Mouse (Mus musculus) urinary bladder, postnatal 14 days (tissue): Measurements from ENCODE around the gene Csnk1g2.
A peak's percentile ranks its signal among the peaks of the same experiment; 100 is the strongest.
"Not testable (repeated sequence)": the region's sequence is repeated elsewhere in the genome, so short reads cannot be mapped to it uniquely, and the experiment has no call there.

Experiments used
- DNase-seq: peaks from one replicate; pipeline ENCODE4 v3.0.0; 2021; ENCODE audit warnings: low spot score

Gene Csnk1g2

DNA sequence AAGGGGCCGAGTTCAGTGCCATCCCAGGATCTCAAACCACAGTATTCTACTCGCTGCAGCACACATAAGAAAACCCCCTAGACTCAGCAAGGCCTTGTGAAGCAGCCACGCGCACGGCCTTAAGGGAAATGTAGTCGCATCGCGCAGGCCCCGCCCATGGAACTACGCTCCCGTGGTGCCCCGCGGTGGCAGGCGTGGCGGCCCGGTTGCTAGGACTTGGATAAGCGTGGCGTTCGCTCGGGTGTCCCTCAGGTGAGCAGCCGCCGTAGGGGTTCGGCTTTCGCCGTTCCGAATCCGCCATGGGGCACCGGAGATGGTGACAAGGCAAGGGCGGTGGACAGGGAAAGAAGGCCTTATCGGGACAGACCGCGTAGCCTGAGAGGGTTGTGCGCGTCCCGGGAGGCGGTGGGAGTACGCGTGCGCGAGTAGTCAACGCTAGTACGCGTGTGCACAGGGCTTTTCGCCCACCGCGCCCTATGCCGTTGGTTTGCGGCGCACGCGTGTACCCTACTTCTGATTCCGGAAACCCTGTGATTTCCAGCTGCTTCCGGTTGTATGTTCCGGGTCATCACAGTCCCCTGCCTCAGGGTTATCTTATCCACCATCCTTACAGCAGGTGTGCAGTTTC, 19.8 kb upstream of the Csnk1g2 start, which contains the start of the genes Scamp4 and Adat3:
Scamp4 (plus strand) TSS at position 175 of the 628 bp plus-strand sequence.
Adat3 (plus strand) TSS at position 183 of the 628 bp plus-strand sequence.
- peak; percentile 94 for DNase-seq

DNA sequence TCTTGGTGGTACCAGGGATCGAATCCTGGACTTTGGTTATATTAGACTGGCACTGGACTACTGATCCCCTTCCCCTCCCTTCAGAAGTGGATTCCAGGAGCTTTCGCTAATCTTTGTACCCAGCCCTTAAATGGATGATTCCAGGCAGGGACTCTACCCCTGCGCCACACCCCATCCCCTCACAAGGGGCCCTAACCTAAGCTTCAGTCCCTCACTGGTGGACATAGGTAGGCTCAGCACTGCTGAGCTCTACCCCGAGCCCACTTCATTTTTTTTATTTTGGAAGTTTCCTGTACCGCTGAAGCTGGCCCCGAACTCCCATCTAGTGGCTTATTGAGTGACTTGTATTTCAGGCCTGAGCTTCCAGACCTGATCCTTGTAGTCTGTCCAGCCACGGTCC, 19.3 kb upstream of the Csnk1g2 start:
- DNase-seq, result no peak

DNA sequence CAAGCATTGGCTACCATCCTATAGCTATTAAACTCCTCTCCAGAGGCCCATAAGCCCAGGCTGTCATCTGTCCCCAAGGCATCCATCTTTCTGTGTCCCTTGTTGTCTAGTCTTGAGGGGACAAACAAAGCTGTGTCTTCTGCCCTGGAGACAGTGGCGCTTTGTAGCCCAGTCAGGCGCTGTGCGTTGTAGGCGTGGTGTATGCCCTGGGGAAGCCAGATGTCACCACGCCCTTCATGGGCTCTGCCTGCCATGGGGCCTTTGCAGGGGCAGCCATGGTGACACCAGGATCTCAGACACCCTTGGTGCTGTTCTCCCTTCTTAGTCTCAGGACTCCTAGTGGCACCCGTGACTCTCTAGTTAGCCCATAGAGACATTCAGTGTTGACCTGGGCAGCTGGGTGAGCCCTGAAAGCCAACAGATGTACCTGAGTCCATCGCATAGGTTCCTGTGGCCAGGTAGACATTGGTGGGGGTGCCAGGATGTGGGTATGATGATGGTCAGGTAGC, 18.6 kb upstream of the Csnk1g2 start:
- DNase-seq, result no peak

DNA sequence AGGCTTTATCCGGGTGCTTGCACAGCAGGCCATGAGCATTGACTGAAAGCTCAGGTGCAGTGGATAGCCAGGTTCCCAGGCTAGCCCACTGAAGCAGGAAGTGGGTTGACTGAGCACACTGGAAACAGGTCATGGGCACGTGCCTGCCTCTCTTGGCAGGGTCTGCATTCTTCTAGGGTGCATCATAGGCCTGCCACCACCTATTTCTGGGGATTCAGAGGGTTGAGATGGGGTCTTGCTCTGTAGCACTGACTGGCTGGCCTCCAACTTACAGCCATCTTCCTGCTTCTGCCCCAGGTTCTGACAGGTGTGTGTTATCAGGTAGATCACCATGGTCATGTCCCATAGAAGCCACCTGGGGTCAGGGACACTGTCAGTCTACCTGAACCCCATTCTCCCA, 17.6 kb upstream of the Csnk1g2 start:
- no peak for DNase-seq

DNA sequence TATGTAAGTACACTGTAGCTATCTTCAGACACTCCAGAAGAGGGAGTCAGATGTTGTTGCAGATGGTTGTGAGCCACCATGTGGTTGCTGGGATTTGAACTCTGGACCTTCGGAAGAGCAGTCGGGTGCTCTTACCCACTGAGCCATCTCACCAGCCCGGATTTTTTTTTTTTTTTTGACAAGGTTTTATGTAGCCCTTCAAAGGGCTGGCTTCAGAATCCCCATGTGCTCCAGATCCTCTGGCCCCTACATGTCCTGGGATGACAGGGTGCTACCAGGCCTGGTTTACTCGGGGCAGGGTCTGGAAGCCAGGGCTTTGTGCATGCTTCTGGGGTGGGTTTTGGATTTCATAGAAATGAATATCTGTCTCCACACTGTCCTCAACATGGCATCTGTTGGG, 16.9 kb upstream of the Csnk1g2 start, which contains the start of gene Gm49322:
Gm49322 (plus strand) TSS at position 301 of the 400 bp plus-strand sequence.
- not testable (repeated sequence) for DNase-seq

DNA sequence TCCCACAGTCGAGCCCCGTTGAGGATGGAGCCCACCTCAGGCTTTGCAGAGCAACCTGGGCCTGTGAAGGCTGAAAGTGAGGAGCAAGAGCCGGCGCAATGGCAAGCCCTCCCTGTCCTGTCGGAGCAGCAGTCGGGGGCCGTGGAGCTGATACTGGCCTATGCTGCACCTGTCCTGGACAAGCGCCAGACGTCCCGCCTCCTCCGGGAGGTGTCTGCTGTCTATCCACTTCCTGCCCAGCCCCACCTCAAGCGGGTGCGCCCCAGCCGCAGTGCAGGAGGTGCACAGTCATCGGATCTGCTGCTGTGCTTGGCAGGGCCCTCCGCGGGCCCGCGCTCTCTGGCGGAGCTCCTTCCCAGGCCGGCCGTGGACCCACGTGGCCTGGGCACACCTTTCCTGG, 16.3 kb upstream of the Csnk1g2 start:
- no peak for DNase-seq

DNA sequence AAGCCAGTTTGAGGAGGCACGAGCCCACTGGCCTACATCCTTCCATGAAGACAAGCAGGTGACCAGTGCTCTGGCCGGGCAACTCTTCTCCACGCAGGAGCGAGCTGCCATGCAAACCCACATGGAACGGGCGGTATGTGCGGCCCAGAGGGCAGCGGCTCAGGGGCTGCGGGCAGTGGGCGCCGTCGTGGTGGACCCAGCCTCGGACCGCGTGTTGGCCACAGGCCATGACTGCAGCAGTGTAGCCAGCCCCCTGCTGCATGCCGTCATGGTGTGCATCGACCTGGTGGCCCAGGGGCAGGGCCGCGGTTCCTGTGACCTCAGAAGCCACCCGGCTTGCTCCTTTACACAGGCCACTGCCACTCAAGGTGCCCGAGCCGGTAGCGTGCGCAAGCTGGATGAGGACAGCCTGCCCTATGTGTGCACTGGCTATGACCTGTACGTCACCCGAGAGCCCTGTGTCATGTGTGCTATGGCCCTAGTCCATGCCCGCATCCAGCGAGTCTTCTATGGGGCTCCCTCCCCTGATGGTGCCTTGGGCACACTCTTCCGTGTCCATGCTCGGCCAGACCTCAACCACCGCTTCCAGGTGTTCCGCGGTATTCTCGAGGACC, 15.8 kb upstream of the Csnk1g2 start:
- DNase-seq, result no peak

DNA sequence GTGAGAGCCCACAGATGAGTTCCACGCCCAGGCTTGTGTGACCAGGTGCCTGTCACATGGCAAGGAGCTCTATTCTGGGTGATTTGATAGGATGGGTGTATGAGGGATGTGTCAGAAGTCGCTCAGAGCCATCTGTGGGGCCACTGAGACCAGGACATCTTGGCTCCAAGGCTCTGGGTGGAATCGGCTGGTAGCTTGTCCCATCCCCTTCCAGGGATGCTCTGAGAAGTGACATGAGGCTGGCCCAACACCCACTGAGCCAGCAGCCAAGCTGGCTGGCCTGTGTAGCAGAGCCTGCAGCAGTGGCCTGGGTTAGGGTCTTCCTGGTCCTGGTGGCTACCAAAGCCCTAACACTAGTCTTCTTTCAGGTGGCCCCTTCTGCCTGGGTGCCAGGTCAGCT, 14.2 kb upstream of the Csnk1g2 start:
- DNase-seq, result no peak

DNA sequence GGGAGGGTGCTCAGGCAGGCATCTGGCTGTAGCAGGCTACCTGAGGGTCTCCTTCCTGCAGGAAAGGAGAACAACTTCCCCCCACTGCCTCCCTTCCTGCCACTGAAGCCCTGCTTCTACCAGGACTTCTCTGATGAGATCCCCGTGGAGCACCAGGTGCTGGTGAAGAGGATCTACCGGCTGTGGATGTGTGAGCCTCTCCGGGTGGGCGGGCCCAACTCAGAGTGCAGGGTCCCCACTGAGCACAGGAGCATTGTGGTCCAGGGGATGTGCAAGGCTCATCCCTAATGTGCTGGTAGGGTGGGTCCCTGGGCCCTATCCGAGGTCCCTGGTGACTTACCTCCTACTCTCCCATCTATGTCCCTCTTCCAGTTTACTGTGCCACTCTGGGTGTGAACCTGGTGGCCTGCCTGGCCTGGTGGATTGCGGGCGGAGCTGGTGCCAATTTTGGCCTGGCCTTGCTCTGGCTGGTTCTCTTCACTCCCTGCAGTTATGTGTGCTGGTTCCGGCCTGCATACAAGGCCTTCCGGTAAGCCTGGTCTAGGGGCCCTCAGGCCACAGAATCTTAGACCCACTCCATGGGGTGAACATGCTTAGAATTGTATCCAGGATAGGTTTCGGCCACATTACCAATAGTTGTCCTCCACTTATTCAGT, 13.2 kb upstream of the Csnk1g2 start:
- DNase-seq, result no peak

DNA sequence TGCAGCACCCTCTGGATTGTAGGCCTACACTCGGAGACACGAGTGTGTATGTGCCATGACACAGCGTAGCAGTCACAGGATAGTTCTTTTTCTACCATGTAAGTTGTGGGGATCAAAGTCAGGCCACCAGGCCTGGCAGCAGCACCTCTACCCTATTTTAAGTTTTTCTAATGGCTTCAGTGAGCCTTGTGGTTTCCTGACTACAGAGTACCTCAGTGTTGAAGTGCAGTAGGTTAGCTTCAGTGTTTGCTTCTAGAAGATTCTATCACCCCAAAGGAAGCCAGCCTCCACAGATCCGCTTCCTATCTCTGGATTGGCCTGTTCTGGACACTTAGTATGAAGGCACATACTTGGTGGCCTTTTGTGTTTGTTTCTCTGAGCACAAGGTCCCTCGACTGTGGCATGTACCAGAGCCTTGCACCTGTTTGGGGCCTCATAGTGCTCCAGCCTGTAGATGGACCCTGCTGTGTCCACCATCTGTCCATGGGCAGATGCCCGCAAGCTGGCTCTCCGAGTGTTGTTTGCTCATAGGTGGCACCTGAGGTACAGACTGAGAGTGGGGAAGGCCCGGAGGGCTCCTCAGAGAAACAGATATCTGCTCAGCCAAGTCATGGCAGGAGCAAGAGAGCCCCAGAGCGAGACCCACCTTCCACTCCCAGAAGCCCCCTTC, 12.4 kb upstream of the Csnk1g2 start:
- no peak for DNase-seq

DNA sequence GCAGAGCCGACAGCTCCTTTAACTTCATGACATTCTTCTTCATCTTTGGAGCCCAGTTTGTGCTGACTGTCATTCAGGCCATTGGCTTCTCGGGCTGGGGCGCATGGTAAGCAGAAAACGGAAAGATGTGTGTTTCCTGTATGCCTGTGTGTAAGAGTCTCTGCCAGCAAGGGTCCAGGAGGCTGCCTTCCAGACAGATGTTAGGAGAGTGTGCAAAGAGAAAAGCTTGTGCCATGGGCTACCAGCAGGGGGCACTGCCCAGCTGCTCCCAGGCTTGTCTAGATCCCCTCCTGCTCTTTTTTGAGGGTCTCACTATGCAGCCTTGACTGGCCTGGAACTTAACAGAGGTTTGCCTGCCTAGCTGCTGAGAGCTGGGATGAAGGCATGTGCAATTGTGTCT, 11.6 kb upstream of the Csnk1g2 start:
- DNase-seq, result peak; percentile 43

DNA sequence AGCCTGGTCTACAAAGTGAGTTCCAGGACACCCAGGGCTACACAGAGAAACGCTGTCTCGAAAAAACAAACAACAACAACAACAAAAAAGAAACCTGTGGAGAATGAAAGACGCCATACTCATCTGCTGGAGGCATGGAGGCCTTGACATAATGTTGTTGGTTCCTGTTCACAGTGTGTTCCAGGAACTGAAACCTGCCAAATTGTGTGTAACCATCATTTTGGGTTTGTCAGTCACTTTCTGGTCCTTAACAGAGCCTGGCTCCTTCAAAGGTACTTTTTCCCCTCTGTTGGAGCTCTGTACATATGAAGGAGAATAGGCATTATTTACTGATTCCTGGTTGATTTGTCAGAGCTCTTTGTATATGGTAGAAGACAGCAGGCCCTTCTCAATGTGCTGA, 10.7 kb upstream of the Csnk1g2 start:
- DNase-seq, result no peak

DNA sequence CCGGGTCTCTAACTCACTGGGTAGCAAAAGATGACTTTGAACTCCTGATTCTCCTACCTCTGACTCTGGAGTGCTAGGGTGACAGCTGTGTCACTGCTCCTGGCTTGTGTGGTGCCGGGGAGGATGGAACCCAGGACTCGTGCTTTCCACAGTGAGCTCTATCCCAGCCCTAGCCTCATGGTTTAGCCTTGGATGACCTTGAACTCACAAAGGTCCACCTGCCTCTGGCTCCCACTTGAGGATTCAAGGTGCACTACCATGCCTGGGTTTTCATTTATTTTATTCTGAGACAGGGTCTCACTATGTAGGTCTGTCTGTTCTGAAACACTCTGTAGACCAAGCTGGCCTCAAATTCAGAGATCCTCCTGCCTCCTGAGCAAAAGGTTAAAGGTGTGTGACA, 8.8 kb upstream of the Csnk1g2 start:
- no peak for DNase-seq

DNA sequence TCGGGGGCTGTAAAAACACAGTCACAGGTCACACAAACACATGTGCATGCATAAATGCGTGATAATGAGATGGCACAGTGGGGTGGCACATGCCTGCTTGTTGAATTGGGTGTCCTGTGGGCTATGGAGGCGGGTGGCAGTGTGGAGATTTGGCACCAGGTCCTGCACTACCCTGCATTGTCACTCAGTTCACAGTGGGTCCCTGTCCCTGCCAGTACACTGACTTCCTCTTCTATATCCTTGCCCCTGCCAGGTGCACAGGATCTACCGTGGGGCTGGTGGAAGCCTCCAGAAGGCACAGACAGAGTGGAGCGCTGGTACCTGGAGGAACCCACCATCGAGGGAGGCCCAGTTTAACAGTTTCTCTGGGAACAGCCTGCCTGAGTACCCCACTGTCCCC, 8.3 kb upstream of the Csnk1g2 start:
- DNase-seq, result no peak

DNA sequence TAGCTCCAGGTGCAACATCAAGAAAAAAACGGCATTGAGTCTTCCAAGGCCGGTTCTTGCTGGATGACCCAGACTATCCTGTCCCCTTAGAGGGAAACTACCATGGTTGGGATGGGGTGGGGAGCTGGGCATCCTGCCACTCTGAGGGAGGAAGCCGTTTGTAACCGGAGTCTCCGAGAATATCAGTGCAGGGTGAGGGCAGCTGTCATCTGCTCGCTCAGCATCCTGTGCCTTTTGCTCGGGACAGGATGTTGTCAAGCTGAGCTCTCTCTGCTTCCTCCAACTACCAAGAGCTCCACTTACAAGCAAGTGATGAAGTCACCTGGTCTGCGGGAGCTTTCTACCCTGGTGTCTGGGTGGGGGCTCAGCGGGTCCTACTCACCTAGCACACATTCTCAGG, 4.5 kb upstream of the Csnk1g2 start:
- DNase-seq, result no peak

DNA sequence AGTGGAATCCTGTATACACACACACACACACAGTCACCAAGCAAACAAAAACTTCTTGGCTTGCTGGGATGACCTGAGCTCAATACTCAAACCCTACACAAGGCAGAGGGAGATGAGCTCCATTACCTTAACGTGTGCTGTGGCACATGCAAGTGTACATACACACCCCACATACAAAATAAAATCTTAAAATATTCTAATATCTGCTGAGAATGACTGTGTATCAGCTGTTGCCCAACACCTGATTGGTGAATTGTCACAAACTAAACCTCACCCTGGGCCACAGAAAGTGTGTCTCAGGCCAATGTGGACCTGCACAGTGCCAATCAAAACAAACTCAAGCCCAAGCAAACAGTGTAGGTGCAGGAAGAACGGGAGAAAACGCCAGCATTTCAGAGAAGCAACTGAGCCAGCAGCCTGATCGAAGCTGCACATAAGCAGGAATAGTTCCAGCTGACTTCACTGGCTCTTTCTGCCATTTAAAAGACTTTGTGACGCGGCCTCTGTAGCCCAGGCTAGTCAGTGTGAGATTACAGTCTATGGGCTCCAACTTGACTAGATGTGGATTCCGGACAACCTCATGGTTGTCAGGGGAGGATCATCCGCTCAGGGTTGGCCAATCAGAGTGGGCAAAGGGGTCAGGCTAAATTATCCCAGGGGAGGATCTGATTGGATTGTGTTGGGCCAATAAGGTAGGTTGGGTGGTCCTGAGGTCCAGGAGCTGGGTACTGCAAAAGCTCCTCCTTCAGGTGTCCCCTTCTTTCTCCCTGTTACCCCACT, 3.0 kb upstream of the Csnk1g2 start:
- DNase-seq, result no peak

DNA sequence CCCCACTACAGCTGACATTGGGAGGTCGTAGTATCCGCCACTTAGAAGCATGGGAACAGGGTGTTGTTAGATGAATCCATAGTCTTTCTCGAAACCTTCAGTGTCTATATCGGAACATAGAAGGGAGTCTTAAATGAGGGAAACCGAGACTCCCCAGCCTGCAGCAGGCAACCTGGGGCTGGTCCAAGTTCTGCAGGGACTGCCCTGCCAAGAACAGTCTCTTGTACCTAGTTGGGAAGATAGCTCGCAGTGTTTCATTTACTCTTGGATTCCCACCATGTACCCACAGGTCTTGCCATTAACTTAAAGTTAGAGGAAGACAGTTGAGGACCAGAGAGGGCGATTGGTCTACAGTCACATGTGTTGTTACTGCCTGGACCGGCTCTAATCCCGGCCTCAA, 2.3 kb upstream of the Csnk1g2 start:
- DNase-seq, result no peak

DNA sequence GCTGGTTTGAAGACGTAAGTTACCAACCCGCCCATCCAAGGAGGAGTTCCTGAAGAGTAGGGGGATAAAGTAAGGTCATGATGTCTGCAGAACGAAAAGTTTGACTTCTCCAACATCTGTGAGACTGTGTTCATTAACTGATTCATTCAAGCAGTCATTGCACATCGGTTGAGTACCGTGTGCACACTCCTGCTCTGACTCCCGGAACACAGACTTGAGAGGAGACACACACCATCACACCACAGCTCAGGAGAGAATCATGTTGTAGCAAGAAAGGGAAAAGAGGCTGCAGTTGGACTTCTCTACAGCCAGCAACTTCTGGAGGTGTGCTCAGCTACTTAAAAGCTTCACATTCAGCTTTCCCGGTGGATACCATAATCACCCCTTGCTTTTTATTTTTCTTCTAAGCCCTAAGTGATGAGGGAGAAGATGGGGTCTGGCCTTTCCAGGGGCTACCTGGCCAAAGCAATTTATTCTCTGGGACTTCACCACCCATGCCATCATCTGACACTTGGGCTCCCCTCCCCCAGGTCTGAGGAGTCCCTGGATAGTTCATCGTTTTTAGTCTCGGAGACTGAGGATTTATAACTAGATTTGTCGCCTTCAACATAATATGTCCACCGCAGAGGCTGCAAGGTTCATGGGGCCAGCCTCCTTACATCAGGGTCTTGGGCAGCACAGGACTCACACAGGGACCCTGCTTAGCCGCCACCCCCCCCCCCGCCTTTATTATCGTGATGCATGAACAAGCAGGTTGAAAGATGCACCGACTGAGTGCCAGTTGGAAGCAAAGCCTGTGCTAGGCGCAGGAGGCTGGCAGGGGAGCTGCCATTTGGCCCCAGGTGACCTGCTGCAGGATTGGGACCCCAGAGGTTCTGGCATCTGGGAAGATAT, 1.6 kb upstream of the Csnk1g2 start:
- DNase-seq, result no peak

DNA sequence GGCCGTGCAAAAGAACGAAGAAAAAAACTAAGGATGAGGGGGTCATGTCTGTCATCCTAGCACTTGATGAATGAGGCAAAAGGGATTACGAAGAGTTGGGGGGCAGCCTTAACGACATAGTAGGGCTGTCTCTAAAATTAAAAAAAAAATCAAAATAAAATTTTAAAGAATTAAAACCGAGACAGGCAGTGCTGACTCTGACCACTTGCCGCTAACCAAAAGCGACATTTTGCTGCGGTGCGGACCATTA, 1.0 kb upstream of the Csnk1g2 start:
- no peak for DNase-seq

DNA sequence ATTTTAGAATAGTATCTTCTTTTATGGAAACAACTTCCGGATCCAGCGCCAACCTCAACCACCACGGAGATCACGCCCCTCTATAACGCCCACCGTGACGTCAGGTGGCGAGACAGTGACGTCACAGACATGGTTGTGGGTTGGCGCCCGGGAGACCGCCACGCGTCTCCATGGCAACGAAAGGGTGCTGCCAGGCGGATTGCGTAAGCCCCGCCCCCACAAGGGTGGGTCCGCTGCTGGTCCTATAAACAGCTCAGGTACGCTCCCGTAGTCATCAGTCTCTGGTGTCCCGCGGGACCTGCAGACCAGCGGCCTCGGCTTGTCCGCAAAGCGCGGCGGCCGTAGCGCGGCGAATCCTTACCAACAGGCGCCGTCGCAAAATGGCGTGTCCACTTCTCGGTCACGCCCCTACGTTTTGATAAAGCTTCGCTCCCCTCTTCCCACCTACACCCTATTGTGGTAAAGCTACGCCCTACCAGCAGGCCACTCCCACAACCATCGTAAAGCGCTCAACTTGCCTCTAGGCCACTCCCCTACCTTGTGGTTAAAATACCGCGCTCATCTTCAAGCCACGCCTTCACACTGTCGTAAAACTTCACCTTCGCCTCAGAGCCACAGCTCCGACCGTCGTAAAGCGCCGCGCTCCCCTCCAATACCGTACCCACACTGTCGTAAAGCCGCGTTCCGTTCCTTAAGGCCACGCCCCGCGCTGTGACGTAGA, 538 bp upstream of the Csnk1g2 start:
- peak; percentile 100 for DNase-seq
